Mouse (Mus musculus): Measurements from ENCODE around the gene Arpc2.

DNA sequence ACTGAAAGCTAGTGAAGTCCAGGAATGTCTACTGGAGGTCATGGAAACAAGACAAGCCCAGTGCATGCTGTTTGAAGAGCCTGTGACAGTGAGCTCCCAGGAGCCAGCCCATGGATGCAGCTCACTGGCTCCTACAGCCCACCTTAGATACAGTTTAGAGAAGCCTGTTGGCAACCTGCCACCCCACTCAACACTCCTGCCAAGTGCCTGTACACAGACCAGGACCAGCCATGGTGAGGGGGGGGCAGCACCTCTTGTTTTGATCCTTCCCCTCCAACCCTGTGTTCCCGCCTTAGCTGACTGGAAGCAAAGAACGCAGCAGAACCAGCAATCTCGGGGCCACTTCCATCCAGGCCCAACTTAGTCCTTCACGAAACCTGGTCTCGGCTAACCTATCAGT lies 54.3 kb downstream of the Arpc2 start:
- TF ChIP-seq USF1 (IDR thresholded peaks at IDR 0.05; ENCODE audit: low read depth): no peak
- peak; percentile 32 for TF ChIP-seq POLR2AphosphoS2 (IDR thresholded peaks at IDR 0.05; ENCODE audit: insufficient read length, low read depth)
- TF ChIP-seq MYOD1 (IDR thresholded peaks at IDR 0.05; ENCODE audit: control insufficient read depth in 1 of 3, insufficient read length in 2 of 3, low read depth in 2 of 3): no peak
- TF ChIP-seq POLR2A (IDR thresholded peaks at IDR 0.05; ENCODE audit: insufficient read length, low read depth): no peak
- TF ChIP-seq CEBPB (IDR thresholded peaks at IDR 0.05; ENCODE audit: insufficient read depth, poor library complexity, severe bottlenecking): no peak
- no peak for TF ChIP-seq E2F4 (IDR thresholded peaks at IDR 0.05; ENCODE audit: insufficient read depth)

Data from myocyte (in vitro differentiated cells).